Comparison of ENCODE assay signal across 19 mouse cellular contexts in genomic region chr5:118236891-118237290, GRCm38 (mm10). TPM values are rescaled to one million over a fixed set of nuclear protein-coding genes. Genes with fewer than 3 reads are reported as not detected.
DNase-seq lines count a peak whose midpoint lies in the region; ATAC-seq and TF ChIP-seq lines count a peak whose summit lies in the region.
"Had no signal": no experiment of that assay in that cellular context is flagged by ENCODE, and none has a peak within 500 bp of the region (broad histone marks: within the 10 kb centered on the region; RNA-seq: fewer than 3 reads in every experiment).

No protein-coding gene starts in this region.

- no peaks in the 10 kb centered on the region for H3K79me2 ChIP-seq in liver, adult 2 months (ENCODE audit: control insufficient read depth, insufficient read depth, low read length)

- peak; percentile 50 for DNase-seq in adrenal gland, adult 2 months
- no peak for DNase-seq in adrenal gland, postnatal 4 days (ENCODE audit: low spot score in 2 of 2)
- peak; percentile 63 for DNase-seq in liver, adult 2 months (ENCODE audit: extremely low read depth, low read depth, low spot score)
- no peak for DNase-seq in liver, embryonic 11.5 days (ENCODE audit: low spot score)
- DNase-seq in cerebellum, adult 11 months, result peak; percentile 69
- peak; percentile 69 to 85 for DNase-seq in cerebellum, postnatal 25 days
- no peak for DNase-seq in kidney, postnatal 10 days
- DNase-seq in kidney, postnatal 36 days, result no peak
- DNase-seq: heart, postnatal 14 days; kidney, adult 8-10 months; liver, postnatal 0 days; thymus, postnatal 25 days had no signal

- H3K4me3 ChIP-seq in liver, adult 2 months (ENCODE audit: insufficient read depth, low read depth, low read length), result no peak overlapping the region
- H3K4me3 ChIP-seq in liver, embryonic 11.5 days (ENCODE audit: low read depth, low read length), result no peak overlapping the region
- H3K4me3 ChIP-seq: heart, embryonic 10.5 days; limb, embryonic 13.5 days; neural tube, embryonic 15.5 days; stomach, embryonic 15.5 days had no signal

- H3K4me2 ChIP-seq in liver, embryonic 11.5 days, result no peak overlapping the region
- H3K4me2 ChIP-seq: limb, embryonic 13.5 days; midbrain, embryonic 11.5 days; neural tube, embryonic 15.5 days; stomach, embryonic 15.5 days had no signal

- H3K4me1 ChIP-seq in liver, adult 2 months (ENCODE audit: control insufficient read depth, insufficient read depth, low read length), result no peaks in the 10 kb centered on the region
- H3K4me1 ChIP-seq in liver, embryonic 11.5 days (replicated peaks; ENCODE audit: control insufficient read depth, insufficient read depth, low read length), result no peaks in the 10 kb centered on the region
- H3K4me1 ChIP-seq: heart, embryonic 10.5 days; limb, embryonic 13.5 days; neural tube, embryonic 15.5 days; stomach, embryonic 15.5 days had no signal

- H3K9ac ChIP-seq in liver, adult 2 months (ENCODE audit: low read depth, low read length), result no peak overlapping the region
- no peak overlapping the region for H3K9ac ChIP-seq in liver, embryonic 11.5 days (ENCODE audit: low read depth, low read length)
- H3K9ac ChIP-seq: limb, embryonic 13.5 days; liver, postnatal 0 days; neural tube, embryonic 15.5 days; stomach, embryonic 15.5 days had no signal

- no peak for ATAC-seq in liver, embryonic 11.5 days (replicated peaks; ENCODE audit: low FRiP score)
- ATAC-seq: forebrain, embryonic 14.5 days; liver, postnatal 0 days had no signal

- no peaks in the 10 kb centered on the region for H3K9me3 ChIP-seq in liver, embryonic 11.5 days (ENCODE audit: control insufficient read depth, low read length)
- H3K9me3 ChIP-seq: heart, embryonic 10.5 days; limb, embryonic 13.5 days; neural tube, embryonic 15.5 days; stomach, embryonic 15.5 days had no signal

- no peak overlapping the region for H3K27ac ChIP-seq in liver, adult 2 months (replicated peaks; ENCODE audit: insufficient read depth, low read depth, low read length)
- H3K27ac ChIP-seq in liver, embryonic 11.5 days (ENCODE audit: low read depth, low read length), result no peak overlapping the region
- H3K27ac ChIP-seq: heart, embryonic 10.5 days; limb, embryonic 13.5 days; neural tube, embryonic 15.5 days; stomach, embryonic 15.5 days had no signal

- TF ChIP-seq POLR2A in liver, adult 2 months (IDR thresholded peaks at IDR 0.05; ENCODE audit: extremely low read depth, insufficient read depth, low read length), result no peak

- 82% methylated on average over 12 of the region's 12 CpGs for WGBS in liver, adult 2 months
- WGBS in liver, embryonic 11.5 days, result 72% methylated on average over 12 of the region's 12 CpGs

- no peak for TF ChIP-seq CTCF in liver, adult 2 months (IDR thresholded peaks at IDR 0.05; ENCODE audit: low read depth, low read length)

- no peaks in the 10 kb centered on the region for H3K36me3 ChIP-seq in liver, adult 2 months (ENCODE audit: control insufficient read depth, insufficient read depth, low read length)
- H3K36me3 ChIP-seq in liver, embryonic 11.5 days (ENCODE audit: control insufficient read depth, insufficient read depth, low read length), result no peaks in the 10 kb centered on the region

- H3K27me3 ChIP-seq in liver, adult 2 months (ENCODE audit: control insufficient read depth, insufficient read depth, low read length), result no peaks in the 10 kb centered on the region
- no peaks in the 10 kb centered on the region for H3K27me3 ChIP-seq in liver, embryonic 11.5 days (replicated peaks; ENCODE audit: control insufficient read depth, insufficient read depth, low read length)
- H3K27me3 ChIP-seq: CH12.LX; limb, embryonic 13.5 days; neural tube, embryonic 15.5 days; stomach, embryonic 15.5 days had no signal

RNA-seq across cellular contexts. Expression of gene Rnft2, which starts 8.0 kb away (rescaled TPM):
- 1 to 10 TPM; 3.7 to 4.2 TPM for total RNA-seq in adrenal gland, adult 2 months (2021)
- 9.2 TPM in 2 replicates for polyA plus RNA-seq in adrenal gland, adult 2 months (2012; rRNA removed)
- total RNA-seq in adrenal gland, postnatal 4 days (2021), result 1 to 10 TPM; 9.3 to 9.9 TPM
- 0.81 and 1.2 TPM in 2 replicates for total RNA-seq in liver, adult 2 months (2014; rRNA removed)
- polyA plus RNA-seq in liver, adult 2 months (2012; rRNA removed), result 0.26 and 0.50 TPM in 2 replicates
- 1.3 and 1.7 TPM in 2 replicates for polyA plus RNA-seq in liver, embryonic 11.5 days (2014; fragmentation: Nextera tagmentation; extraction: Ambion mirVana)
- polyA plus RNA-seq: liver, postnatal 0 days had no signal

RNA-seq across cellular contexts. Expression of gene 2410131K14Rik, which starts 8.1 kb away (rescaled TPM):
- 1 to 10 TPM; 5.3 to 8.1 TPM for total RNA-seq in adrenal gland, adult 2 months (2021)
- polyA plus RNA-seq in adrenal gland, adult 2 months (2012; rRNA removed), result 5.3 and 6.2 TPM in 2 replicates
- total RNA-seq in adrenal gland, postnatal 4 days (2021), result 1 to 10 TPM; 6.2 to 6.3 TPM
- 3.0 and 3.2 TPM in 2 replicates for total RNA-seq in liver, adult 2 months (2014; rRNA removed)
- polyA plus RNA-seq in liver, adult 2 months (2012; rRNA removed), result 3.9 and 5.0 TPM in 2 replicates
- 4.3 TPM in 2 replicates for polyA plus RNA-seq in liver, embryonic 11.5 days (2014; fragmentation: Nextera tagmentation; extraction: Ambion mirVana)

Comparison
In these comparisons a context has a peak if more than half of its experiments do, and no peak if none do; other contexts are left out.
1. DNase-seq: peak in adrenal gland, adult 2 months (single experiment), liver, adult 2 months (single experiment), cerebellum, adult 11 months (single experiment) and cerebellum, postnatal 25 days (2 of 2); none in adrenal gland, postnatal 4 days (0 of 2), liver, embryonic 11.5 days (single experiment), kidney, postnatal 10 days (single experiment) and kidney, postnatal 36 days (0 of 2).